Mouse (Mus musculus) urinary bladder, postnatal 36 days (tissue): ENCODE measurements around the gene Hist1h2af.

Source experiments
- DNase-seq, 2 experiments: peaks; one replicate each; pipeline ENCODE4 v3.0.0; 2022; ENCODE audit warnings: low spot score in 2 of 2, mixed read lengths in 1 of 2

Hist1h2af gene

DNA sequence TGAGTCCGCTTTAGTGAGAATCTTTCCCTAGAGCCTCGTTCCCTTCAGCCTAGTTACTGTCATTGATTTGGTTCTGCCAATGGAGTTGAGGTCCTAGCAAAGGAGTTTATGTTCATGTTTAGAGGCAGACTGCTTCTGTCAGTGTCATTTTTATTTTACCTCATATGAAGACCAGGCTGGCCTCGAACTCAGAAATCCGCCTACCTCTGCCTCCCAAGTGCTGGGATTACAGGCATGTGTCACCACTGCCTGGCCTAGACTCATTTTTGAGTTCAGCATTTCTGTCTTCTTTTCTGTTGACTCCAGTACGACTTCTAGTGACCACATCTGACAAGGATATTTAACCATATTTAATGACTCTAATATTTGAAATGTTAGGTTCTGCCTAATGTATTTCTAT, 18.4 kb upstream of the Hist1h2af start:
- DNase-seq, result no peak

GRCm38 (mm10) chr13:23515826-23516620, 17.7 kb upstream of the Hist1h2af start:
- no peak for DNase-seq

DNA sequence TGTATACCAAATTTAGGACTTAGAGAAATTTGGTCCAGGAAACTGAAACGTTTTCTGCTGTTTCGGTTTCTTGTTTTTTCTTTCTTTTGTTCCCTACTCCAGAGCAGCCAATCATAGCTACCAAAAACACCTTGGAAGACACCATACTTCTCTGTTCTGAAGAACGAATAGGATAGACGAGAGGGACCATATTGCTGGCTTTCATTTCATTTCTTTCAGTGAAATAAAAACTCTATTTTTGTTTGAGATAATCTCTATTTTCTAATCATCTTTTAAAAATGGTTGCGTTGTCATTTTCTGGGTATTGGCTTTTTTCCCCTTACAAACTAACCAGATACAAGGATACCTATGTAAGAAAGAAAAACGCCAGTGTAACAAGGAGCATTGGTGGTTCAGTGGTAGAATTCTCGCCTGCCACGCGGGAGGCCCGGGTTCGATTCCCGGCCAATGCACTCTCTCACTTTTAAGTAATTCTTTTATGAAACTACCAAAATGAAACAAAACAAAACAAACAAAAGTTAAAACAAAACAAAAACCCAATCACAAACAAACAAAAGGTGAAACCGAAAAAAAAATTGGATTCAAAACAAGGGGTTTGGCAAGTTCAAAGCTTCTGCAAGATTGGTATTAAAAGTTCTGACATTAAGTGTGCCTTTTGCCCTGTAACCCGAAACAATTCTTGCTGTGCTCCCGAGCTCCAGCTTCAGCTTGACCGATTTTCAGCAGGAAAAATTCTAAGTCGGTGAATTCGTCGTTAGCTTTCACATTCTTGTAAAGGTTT, 16.7 kb upstream of the Hist1h2af start:
- DNase-seq, result peak; percentile 62 to 70

DNA sequence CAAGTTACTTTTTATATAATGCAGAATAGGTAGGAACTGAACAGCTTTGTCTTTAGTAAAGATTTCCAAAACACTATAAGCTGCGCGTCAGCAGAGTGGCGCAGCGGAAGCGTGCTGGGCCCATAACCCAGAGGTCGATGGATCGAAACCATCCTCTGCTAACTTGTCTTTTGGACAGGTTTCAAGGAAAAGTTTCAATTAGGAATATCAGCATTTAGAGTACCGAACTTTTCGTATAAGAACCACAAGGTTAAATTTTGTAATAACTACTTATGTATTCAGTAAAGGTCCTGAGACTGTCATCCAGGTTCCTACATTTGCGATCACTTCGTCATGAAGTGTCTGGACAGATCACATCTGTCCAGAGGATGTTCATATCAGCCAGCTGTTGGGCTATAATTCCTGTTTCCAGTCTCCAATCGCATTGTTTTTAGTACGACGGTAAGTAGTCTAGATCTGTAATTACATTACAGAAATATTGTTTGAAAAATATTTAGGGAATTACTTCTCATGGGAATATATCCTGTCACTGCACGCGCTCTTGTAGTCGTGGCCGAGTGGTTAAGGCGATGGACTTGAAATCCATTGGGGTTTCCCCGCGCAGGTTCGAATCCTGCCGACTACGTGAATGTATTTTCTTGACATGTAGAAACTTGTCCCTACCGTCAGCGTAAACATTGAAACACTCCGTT, 16.0 kb upstream of the Hist1h2af start:
- peak; percentile 85 to 86 for DNase-seq

DNA sequence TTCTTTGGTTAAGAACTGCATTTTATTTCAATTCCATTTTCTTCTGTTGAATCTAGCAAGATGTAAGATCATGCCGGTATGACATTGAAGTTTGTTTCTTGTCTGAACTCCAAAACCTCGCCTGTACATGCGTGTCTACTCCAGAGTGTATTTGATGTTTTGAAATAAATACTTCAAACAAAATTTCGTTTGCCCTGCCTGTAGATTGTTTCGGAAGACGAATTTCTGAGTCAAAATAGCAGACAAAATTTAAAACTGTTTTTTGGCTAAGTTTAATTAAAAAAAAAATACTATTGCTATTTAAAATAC, 15.5 kb upstream of the Hist1h2af start:
- no peak for DNase-seq

DNA sequence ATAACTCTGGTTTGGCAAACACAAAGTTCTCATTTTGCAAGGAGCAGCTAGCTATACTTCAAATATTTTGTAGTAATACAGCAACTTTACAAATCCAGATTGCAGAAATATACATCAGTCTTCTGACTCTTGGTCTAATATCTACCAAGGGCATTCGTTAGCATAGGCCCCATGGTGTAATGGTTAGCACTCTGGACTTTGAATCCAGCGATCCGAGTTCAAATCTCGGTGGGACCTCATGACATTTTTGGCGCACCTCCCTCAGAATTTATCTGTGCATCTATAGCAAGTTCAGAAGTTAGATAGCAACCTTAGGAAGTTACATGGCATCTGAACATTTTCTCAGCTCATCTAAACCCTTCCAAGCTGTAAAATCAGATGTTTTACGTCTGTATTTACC, 14.8 kb upstream of the Hist1h2af start:
- peak; percentile 70 to 74 for DNase-seq

- peak; percentile 68 to 75 for DNase-seq
These were observed 14.3 kb upstream of the Hist1h2af start for GRCm38 (mm10) chr13:23519416-23519815.

GRCm38 (mm10) chr13:23521703-23522102, 12.0 kb upstream of the Hist1h2af start:
- DNase-seq, result peak; percentile 54 to 70

- no peak for DNase-seq
These were observed 9.7 kb upstream of the Hist1h2af start for GRCm38 (mm10) chr13:23523976-23524375.

- peak; percentile 55 to 66 for DNase-seq
These were observed 9.1 kb upstream of the Hist1h2af start for GRCm38 (mm10) chr13:23524654-23525053.

DNA sequence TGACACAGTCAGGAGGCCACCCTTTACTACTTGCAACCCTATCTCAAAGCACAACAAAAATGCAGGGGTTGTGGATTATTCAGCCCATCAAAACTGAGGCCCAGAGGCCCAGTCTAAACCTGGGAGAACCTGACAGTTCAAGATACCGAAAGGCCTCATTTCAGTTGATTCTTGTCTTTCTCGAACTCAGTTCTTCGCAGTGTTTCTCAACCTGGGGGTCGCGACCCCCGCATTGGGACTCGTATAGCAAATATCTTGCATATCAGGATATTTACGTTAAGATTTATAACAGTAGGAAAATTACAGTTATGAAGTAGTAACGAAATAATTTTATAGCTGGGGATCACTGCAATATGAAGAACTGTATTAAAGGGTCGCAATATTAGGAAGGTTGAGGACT, 7.8 kb upstream of the Hist1h2af start:
- DNase-seq, result no peak

GRCm38 (mm10) chr13:23526312-23526711, 7.4 kb upstream of the Hist1h2af start:
- DNase-seq, result peak; percentile 90 to 91

DNA sequence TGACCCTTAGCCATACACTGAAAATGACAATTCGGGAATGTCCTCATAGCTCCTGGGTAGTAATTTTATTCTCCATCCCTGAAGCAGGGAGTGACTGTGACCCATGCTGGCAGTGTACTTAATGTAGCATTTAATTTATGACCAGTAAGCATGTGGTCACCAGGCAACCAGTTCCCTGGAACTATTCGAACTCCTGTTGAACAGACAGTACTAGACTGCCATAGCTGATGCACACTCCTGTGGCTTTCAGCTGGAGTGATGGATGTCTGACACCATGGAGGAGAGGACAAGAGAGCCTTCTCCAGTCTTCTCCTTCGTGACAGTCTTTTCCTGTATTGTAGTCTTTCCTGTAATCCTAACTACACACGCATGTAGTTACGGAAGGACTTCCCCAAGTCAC, 4.7 kb upstream of the Hist1h2af start:
- no peak for DNase-seq

DNA sequence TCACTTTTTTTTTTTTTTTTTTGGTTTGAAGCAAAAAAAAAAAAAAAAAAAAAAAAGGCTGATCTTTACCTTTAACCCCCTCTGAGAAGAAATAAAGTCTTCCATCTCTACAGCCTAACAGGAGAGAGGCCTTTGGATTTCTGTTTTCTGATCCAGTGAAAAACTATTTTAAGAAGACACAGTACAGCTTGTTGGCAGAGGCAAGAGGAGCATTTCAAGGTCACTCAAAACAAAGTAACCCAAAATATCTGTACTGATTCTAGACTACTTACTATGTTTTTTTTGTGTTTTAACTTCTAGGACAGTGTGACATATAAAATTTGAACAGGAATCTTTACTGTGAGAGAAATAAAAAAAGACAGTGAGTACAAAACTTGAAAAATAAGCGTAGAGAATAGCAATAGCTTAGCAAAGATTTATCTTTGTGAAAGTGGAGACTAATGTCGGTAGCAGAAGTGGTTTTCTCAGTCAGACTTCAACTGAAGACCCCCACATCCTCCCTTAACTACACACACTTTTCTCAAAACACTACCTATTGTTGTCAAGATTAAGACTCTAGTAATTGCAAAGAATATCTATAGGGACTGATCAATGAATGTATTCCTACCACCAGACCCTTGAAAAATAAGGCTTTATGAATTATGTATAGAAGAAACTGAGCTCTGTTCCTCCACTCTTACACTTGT, 4.1 kb upstream of the Hist1h2af start:
- no peak for DNase-seq

DNA sequence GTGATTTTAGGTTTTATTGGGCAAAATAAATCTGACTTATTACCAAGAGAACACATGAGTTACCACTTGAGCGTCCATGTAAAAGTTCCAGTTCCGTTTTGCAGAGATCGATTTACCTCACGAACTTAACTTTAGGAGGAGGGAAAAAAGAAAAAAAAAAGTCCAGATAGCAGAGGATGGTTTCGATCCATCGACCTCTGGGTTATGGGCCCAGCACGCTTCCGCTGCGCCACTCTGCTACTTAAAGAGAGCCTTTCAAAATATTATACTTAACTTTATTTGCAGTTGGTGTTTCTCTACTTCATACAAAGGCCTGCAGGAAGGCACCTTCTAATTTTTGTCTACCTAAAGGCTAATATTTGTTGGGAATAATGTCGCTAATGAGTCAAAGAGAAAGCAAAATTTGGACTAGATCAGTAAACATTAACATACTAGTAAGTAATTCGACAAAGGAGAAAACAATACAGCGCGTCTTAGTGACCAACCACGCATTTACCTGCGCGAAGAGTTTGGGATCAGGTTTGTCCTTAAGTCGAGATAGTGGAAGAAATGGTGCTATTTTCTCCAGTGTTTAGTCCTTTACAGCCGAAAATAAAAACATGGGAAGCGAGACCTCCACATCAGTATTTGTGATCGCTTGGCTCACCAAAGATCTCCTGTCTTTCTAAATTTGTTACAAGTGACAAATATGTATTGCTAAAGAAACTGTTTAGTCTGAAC, 3.4 kb upstream of the Hist1h2af start:
- peak; percentile 47 to 56 for DNase-seq

- DNase-seq, result peak; percentile 96 to 98
These were observed 2.5 kb upstream of the Hist1h2af start, which contains the start of gene Hist1h4h for GRCm38 (mm10) chr13:23530901-23531875. Gene Hist1h4h (plus strand): TSS chr13:23531050.

DNA sequence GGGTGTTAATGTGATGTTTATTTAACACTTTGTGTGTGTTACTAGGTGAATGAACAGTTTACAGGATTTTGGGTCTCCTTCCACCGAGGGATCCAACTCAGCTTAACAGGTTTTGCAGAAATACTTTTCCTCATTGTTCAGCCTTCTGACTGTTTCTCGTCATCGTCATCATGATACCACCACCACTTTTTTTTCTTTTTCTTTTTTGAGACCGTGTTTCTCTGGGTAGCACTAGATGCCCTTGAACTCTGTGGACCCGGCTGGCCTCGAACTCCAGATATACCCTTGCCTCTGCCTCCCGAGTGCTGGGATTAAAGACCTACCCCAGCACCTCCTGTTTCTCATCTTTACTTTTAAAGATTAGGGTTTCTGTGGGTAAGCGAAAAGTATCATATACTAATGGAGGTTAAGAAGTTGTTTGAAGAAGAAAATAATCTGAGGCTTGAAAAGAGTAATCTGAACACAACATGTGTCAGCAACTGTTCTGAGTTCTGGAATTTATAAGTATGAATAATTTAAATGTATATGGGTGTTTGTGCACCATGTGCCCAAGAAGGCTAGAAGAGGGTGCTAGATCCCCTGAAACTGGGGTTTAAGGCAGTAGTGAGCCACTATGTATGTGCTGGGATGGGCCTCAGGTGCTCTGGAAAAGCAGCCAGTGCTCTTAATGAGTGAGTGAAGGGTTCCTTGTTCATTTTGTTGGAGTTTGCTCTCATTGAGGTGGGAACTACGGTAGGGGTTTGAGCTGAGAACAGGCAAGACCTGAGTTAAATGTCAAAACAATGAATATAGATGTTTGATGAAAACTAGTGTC, 1.2 kb upstream of the Hist1h2af start:
- no peak for DNase-seq

DNA sequence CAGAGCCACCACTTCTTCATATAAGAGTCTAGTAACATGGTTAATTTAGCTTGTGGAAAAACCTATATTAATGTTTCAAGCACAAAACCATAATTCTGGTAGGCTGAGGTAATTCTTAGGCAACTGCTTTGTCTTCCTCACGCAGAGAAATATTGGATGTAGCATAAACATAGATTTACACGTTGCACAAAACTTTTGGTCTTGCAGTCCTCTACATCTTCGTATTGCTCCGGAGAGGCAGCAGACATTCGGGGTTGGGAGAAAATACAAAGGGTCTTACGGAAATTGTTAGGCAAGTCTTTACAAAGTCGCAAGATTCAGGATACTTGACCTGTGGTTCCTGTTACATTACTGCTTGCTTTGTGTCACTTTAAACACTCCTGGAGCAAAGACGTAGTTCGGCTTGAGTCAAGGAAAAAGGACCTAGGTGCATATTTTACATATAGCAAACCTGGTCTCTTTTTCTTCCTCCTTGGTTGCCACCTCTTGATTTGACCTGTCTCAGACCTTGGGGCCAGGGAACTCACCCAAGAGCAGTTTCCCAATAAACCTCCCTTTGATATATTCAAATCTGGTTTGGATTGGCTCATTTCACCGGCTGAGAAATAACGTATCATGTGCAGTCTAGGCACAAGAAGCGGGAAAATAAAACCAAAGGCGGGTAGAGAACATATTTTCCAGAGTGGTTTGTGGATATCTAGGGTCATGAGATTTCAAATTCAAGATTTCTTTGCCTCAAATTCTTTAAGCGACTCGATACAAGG, 844 bp downstream of the Hist1h2af start:
- no peak for DNase-seq
